Mouse (Mus musculus) right cerebral cortex, postnatal 36 days (tissue): ENCODE measurements around the gene Nlrp14.
"Not testable (repeated sequence)": the region's sequence is repeated elsewhere in the genome, so short reads cannot be mapped to it uniquely, and the experiment has no call there.

Experiments used
- DNase-seq, 2 experiments: peaks; one replicate each; pipeline ENCODE4 v3.0.0; 2022; ENCODE audit warnings: low spot score in 2 of 2, mixed read lengths in 1 of 2

The Nlrp14 gene

DNA sequence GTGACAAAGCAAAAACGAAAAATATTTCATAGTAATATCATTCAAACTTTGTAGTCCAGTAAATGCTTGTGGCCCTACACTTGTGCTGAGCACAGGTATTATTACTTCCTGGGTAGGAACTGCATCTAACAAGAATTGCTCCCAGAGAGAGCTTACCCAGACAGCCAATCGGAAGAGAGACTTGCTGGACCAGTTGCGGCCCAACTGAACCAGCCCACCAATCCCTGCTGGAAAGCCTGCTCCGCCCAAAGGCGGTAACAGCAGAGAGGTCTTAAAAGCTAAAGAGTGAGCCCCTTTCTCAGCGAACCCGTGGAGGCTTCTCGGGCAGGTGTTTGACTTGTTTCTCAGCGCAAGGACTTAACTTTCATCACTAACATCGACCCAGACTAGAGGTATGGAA is at the start of gene Nlrp14:
Gene Nlrp14 (plus strand): TSS at position 301 of the 400 bp plus-strand sequence.
- no peak for DNase-seq

- DNase-seq, result not testable (repeated sequence)
Observed at GRCm38 (mm10) chr7:107130983-107131382, 35.8 kb upstream of the Nlrp14 start, which contains the start of gene Olfr715. Gene Olfr715 (minus strand): TSS chr7:107131083.

- not testable (repeated sequence) for DNase-seq
Observed at GRCm38 (mm10) chr7:107138027-107138426, 28.8 kb upstream of the Nlrp14 start, which contains the start of gene Olfr716. Gene Olfr716 (plus strand): TSS chr7:107138327.

DNA sequence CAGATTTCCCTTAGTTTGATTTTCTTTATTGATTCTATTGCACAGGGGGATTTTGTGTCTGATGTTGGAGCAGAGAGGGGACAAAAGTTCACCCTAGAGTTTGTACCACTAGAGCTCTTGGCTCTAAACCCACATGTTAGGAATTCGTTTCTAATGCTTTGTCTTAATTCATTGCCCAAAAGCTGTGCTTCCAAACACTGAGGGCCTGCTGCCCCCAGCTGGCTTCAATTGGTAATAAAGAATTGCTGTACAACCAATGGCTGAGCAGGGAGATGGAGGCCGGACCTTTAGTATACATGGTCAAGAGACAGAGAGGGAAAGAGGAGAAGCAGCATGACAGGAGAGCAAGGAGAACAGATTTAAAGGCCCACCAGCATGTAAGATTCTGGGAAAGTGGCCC is 13.6 kb downstream of the Nlrp14 start:
- DNase-seq, result no peak

- DNase-seq, result no peak
Observed at GRCm38 (mm10) chr7:107201817-107202216, 35.0 kb downstream of the Nlrp14 start.

- no peak for DNase-seq
Observed at GRCm38 (mm10) chr7:107207843-107208242, 41.1 kb downstream of the Nlrp14 start.

GRCm38 (mm10) chr7:107209204-107209860 is 42.5 kb downstream of the Nlrp14 start, which contains the start of gene Rbmxl2:
Gene Rbmxl2 (plus strand): TSS chr7:107209445.
- no peak for DNase-seq

DNA sequence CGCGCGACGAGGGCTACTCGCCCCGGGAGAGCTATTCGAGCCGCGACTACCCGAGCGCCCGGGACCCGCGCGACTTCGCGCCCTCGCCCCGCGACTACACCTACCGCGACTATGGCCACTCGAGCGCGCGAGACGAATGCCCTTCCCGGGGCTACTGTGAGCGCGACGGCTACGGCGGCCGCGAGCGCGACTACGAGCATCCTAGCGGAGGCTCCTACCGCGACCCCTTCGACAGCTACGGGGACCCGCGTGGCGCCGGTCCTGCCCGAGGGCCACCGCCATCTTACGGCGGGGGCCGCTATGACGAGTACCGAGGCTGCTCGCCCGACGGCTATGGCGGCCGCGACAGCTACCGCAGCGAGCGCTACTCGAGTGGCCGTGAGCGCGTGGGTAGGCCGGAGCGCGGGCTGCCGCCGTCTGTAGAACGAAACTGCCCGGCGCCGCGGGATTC is 43.4 kb downstream of the Nlrp14 start:
- DNase-seq, result no peak

- DNase-seq, result no peak
Observed at GRCm38 (mm10) chr7:107215723-107216122, 48.9 kb downstream of the Nlrp14 start.

DNA sequence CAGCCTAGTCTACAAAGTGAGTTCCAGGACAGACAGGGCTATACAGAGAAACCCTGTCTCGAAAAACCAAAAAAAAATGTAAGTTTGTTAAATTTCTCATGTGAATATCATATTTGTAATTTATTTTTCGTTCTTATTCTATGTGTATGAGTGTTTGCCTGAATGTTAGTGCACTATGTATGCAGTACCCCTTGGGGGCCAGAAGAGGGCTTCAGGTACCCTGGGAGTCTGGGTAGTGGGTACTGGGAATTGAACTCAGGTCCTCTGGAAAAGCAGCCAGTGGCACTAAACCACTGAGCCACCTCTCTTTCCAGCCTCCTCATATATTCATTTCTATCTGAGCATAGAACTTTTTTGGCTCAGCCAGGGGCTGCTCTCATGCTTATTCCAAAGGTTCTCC is 50.1 kb downstream of the Nlrp14 start:
- no peak for DNase-seq

- no peak for DNase-seq
Observed at GRCm38 (mm10) chr7:107236854-107237253, 70.1 kb downstream of the Nlrp14 start.

GRCm38 (mm10) chr7:107237498-107237897 is 70.7 kb downstream of the Nlrp14 start:
- no peak for DNase-seq

DNA sequence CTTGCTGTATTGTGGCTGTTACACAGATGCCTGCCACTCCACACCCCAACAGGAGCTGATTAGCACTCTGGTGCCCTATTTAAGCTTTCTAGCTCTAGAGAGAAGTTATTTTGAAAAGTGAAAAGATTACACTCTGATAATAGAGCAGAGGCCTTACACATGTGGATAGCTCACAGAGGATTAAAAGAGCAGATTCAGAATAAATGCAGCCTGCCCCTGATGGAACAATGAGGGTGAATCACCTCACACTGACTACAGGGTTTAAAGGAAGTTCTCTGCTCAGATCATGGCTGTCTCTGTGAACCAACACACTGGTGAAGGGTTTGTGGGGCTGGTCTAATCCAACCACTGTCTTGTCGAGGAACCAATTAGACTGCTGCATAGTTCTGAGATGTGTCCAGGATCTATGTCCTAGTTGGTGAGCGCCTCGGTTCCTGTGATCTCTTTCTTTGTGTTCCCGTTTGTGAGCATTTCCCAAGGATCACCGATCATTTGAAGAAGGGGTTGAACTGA is 74.6 kb downstream of the Nlrp14 start:
- DNase-seq, result no peak
